Mouse (Mus musculus) heart, embryonic 11.5 days (tissue): ENCODE results near the gene Parn. TPM values are rescaled to one million over a fixed set of nuclear protein-coding genes. Genes with fewer than 3 reads are reported as not detected.

ENCODE experiments used
- ATAC-seq: fragments of 200-750 bp; cut with Nextera tagmentation; replicated peaks from 2 replicates; pipeline ENCODE4 v1.8.0; 2017; ENCODE audit warnings: moderate library complexity; ENCODE audit not compliant: insufficient number of reproducible peaks, low FRiP score, low TSS enrichment
- H3K27ac ChIP-seq: fragments of 300-500 bp; sonication (generic); 2 replicates; pipeline ENCODE4 v1.5.1; 2014; ENCODE audit warnings: mild to moderate bottlenecking, low read depth, low read length
- H3K27me3 ChIP-seq: fragments of 300-500 bp; sonication (generic); 2 replicates; pipeline ENCODE4 v1.6.1; 2014; ENCODE audit warnings: mild to moderate bottlenecking, low read length, mixed read lengths; ENCODE audit not compliant: control insufficient read depth, insufficient read depth
- H3K36me3 ChIP-seq: fragments of 300-500 bp; sonication (generic); 2 replicates; pipeline ENCODE4 v1.6.1; 2014; ENCODE audit warnings: mild to moderate bottlenecking, low read length, moderate library complexity, mixed read lengths; ENCODE audit not compliant: control insufficient read depth, insufficient read depth
- H3K4me1 ChIP-seq: fragments of 300-500 bp; sonication (generic); 2 replicates; pipeline ENCODE4 v1.6.1; 2014; ENCODE audit warnings: low read length; ENCODE audit not compliant: control insufficient read depth, insufficient read depth
- H3K4me2 ChIP-seq: fragments of 300-500 bp; sonication (generic); 2 replicates; pipeline ENCODE4 v1.6.1; 2014; ENCODE audit warnings: mild to moderate bottlenecking, moderate library complexity
- H3K4me3 ChIP-seq: fragments of 300-500 bp; sonication (generic); 2 replicates; pipeline ENCODE4 v1.5.1; 2014; ENCODE audit warnings: low read depth, low read length
- H3K9ac ChIP-seq: fragments of 300-500 bp; sonication (generic); 2 replicates; pipeline ENCODE4 v1.6.1; 2014; ENCODE audit warnings: mild to moderate bottlenecking, low read depth, low read length, moderate library complexity
- H3K9me3 ChIP-seq: fragments of 300-500 bp; sonication (generic); replicated peaks from 2 replicates; pipeline ENCODE4 v1.6.1; 2016; ENCODE audit warnings: low read length; ENCODE audit not compliant: control insufficient read depth
- WGBS: fragments of 180-500 bp; shearing (Covaris S2); extraction: QIAGEN DNeasy Blood & Tissue Kit; methylation state at CpG from one replicate; pipeline ENCODE4 v1.1.7; 2014; ENCODE audit not compliant: insufficient replicate concordance; 5-methylcytosine and 5-hydroxymethylcytosine counted together
- polyA plus RNA-seq: library from polyadenylated mRNA; unstranded; fragments of >200 nt; fragmentation: Nextera tagmentation; extraction: Ambion mirVana; gene quantifications from 2 replicates; pipeline ENCODE4 v1.2.1, GENCODE M21; 2014

The Parn gene
- polyA plus RNA-seq = 24.4 and 28.9 TPM in 2 replicates

- no peaks in the 10 kb centered on the region for H3K9me3 ChIP-seq
- H3K36me3 ChIP-seq = peaks cover 2% of the 10 kb centered on the region
- H3K27ac ChIP-seq = peak within 1 kb of the TSS; percentile 75
- H3K27me3 ChIP-seq = no peaks in the 10 kb centered on the region
- peak; percentile 82 for ATAC-seq
- WGBS = under 1% methylated on average over 35 of the region's 35 CpGs
- H3K4me3 ChIP-seq = peak within 1 kb of the TSS; percentile 78
- peak within 1 kb of the TSS; percentile 90 for H3K4me2 ChIP-seq
- peak within 1 kb of the TSS; percentile 85 for H3K9ac ChIP-seq
- peaks cover 16% of the 10 kb centered on the region for H3K4me1 ChIP-seq
Measured at GRCm38 (mm10) chr16:13667878-13668343, at the start of gene Parn. Gene Parn (minus strand): TSS chr16:13668170.

- no peak overlapping the region for H3K27ac ChIP-seq
- no peaks in the 10 kb centered on the region for H3K36me3 ChIP-seq
- H3K4me3 ChIP-seq = no peak overlapping the region
- no peaks in the 10 kb centered on the region for H3K27me3 ChIP-seq
- no peaks in the 10 kb centered on the region for H3K4me1 ChIP-seq
- no peak overlapping the region for H3K9ac ChIP-seq
- no peak for ATAC-seq
- no peak overlapping the region for H3K4me2 ChIP-seq
- WGBS = 68% methylated on average over 2 of the region's 2 CpGs
- H3K9me3 ChIP-seq = no peaks in the 10 kb centered on the region
Measured at GRCm38 (mm10) chr16:13716821-13717553, 49.0 kb upstream of the Parn start.

GRCm38 (mm10) chr16:13714910-13715309 lies 46.9 kb upstream of the Parn start:
- WGBS = 92% methylated on average over 3 of the region's 3 CpGs
- no peak overlapping the region for H3K4me3 ChIP-seq
- H3K4me1 ChIP-seq = no peaks in the 10 kb centered on the region
- H3K36me3 ChIP-seq = no peaks in the 10 kb centered on the region
- no peak overlapping the region for H3K27ac ChIP-seq
- H3K4me2 ChIP-seq = no peak overlapping the region
- ATAC-seq = no peak
- H3K9ac ChIP-seq = no peak overlapping the region
- no peaks in the 10 kb centered on the region for H3K27me3 ChIP-seq
- H3K9me3 ChIP-seq = no peaks in the 10 kb centered on the region

GRCm38 (mm10) chr16:13704676-13705075 lies 36.7 kb upstream of the Parn start:
- H3K36me3 ChIP-seq = peaks cover 12% of the 10 kb centered on the region; the same call in 1 of the 2 replicates
- H3K27me3 ChIP-seq = no peaks in the 10 kb centered on the region
- H3K4me1 ChIP-seq = no peaks in the 10 kb centered on the region
- no peak overlapping the region for H3K4me3 ChIP-seq
- H3K27ac ChIP-seq = no peak overlapping the region
- no peak overlapping the region for H3K4me2 ChIP-seq
- H3K9ac ChIP-seq = no peak overlapping the region
- 88% methylated on average over 10 of the region's 10 CpGs for WGBS
- H3K9me3 ChIP-seq = no peaks in the 10 kb centered on the region
- ATAC-seq = no peak

GRCm38 (mm10) chr16:13702184-13702583 lies 34.2 kb upstream of the Parn start:
- Histone ChIP-seq H3K9me3 (no peaks in the 10 kb centered on the region), H3K27me3 (no peaks in the 10 kb centered on the region), H3K4me3 (no peak overlapping the region), H3K4me2 (no peak overlapping the region), H3K36me3 (peaks cover 22% of the 10 kb centered on the region; the same call in 1 of the 2 replicates), H3K9ac (no peak overlapping the region), H3K27ac (no peak overlapping the region), H3K4me1 (no peaks in the 10 kb centered on the region)
- no peak for ATAC-seq
- 93% methylated on average over 7 of the region's 7 CpGs for whole genome bisulfite sequencing

- Histone ChIP-seq H3K27ac (no peak overlapping the region), H3K4me3 (no peak overlapping the region), H3K36me3 (peaks cover 26% of the 10 kb centered on the region; the same call in 1 of the 2 replicates), H3K9ac (no peak overlapping the region), H3K27me3 (no peaks in the 10 kb centered on the region), H3K9me3 (no peaks in the 10 kb centered on the region), H3K4me2 (no peak overlapping the region), H3K4me1 (no peaks in the 10 kb centered on the region)
- WGBS = 88% methylated on average over 7 of the region's 7 CpGs
- no peak for ATAC-seq
Measured at GRCm38 (mm10) chr16:13698998-13699397, 31.0 kb upstream of the Parn start.

- ATAC-seq = no peak
- Histone ChIP-seq H3K27me3 (no peaks in the 10 kb centered on the region), H3K36me3 (peaks cover 7% of the 10 kb centered on the region), H3K4me3 (no peak overlapping the region), H3K4me2 (no peak overlapping the region), H3K4me1 (no peaks in the 10 kb centered on the region), H3K9me3 (no peaks in the 10 kb centered on the region), H3K27ac (no peak overlapping the region), H3K9ac (no peak overlapping the region)
- WGBS = 90% methylated on average over 3 of the region's 3 CpGs
Measured at GRCm38 (mm10) chr16:13678601-13679319, 10.8 kb upstream of the Parn start.

GRCm38 (mm10) chr16:13674511-13674910 lies 6.5 kb upstream of the Parn start:
- Histone ChIP-seq H3K4me1 (peaks cover 7% of the 10 kb centered on the region; the same call in 1 of the 2 replicates), H3K9ac (no peak overlapping the region), H3K27me3 (no peaks in the 10 kb centered on the region), H3K4me3 (no peak overlapping the region), H3K36me3 (peaks cover 7% of the 10 kb centered on the region; the same call in 1 of the 2 replicates), H3K27ac (no peak overlapping the region), H3K9me3 (no peaks in the 10 kb centered on the region), H3K4me2 (no peak overlapping the region)
- ATAC-seq = no peak
- 90% methylated on average over 3 of the region's 3 CpGs for WGBS
